Mouse (Mus musculus): ENCODE measurements at regions not wholly inside any gene's neighbourhood (a gene's known extent, or its start where the extent isn't known, plus 50 kb on each side); places are given as distances from the start of the nearest gene placed in this dataset.

DNA sequence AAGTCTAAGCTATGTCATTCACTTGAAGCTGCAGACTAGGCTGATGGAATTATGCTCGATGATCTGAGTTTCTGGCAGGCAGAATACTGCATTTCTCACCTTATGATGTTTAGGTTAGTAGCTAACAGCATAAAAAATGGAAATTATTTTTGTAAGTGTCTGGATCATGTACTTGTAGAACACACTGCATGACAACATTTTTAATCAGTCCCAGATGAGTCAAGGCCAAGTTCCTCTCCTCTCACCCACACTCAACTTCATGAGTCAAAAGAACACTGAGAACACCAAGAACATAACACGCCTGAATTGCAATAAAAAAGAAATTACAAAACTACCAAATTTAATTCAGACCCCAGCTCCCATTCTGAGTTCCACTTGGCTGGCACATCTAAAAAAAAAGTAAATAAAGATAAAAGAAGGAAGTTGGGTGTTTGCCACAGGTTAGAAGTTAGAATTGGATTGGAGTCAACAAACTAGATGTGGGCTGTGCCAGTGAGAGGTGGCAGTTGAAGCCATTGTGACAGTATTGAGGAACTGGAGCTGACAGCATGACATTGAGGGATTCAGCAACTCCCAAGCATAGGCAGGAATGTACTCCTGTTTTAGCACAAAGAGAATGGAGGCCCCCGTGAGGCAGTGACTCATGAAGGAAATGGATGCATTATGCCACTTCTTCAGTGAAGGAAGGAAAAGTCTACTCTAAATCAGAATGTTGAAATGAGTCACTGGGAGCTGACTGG is 222.8 kb upstream of the 4931408C20Rik start:
- ATAC-seq (ENCODE audit: low TSS enrichment): peak; percentile 99

DNA sequence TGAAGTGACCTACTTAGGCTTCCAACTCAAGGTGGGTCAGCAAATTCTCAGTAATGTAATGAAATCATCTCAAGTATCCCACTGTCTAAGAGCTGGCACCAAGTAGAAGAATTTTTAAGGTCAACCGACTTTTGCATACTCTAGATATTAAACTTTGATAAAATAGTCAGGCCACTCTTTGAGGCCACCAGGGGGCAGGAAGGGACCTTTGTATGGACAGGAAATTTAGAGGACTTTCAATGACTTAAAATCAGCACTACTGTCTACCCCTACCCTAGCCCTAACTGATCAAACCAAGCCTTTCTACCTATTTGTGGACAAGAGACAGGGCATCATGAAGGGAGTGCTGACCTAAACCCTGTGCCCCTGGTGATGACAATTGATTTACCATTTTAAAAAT is 215.0 kb upstream of the 4931408C20Rik start:
- ATAC-seq (ENCODE audit: low TSS enrichment): no peak

DNA sequence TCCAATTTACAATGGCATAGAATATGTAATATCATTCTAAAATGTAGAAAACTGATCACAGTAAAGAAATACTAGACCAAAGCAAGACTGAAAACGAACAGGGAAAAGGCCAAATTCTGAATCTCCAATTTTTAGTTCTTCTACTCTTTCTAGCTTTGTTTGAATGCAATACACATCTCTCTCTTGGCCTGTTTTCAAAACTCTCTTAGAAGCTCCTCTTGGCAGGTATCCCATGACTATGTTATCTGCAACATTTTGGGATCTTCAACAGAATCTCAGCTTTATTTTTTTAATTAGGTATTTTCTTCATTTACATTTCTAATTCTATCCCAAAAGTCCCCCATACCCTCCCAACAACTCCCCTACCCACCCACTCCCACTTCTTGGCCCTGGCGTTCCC is 170.2 kb upstream of the 4931408C20Rik start:
- ATAC-seq (ENCODE audit: low TSS enrichment): peak; percentile 73

DNA sequence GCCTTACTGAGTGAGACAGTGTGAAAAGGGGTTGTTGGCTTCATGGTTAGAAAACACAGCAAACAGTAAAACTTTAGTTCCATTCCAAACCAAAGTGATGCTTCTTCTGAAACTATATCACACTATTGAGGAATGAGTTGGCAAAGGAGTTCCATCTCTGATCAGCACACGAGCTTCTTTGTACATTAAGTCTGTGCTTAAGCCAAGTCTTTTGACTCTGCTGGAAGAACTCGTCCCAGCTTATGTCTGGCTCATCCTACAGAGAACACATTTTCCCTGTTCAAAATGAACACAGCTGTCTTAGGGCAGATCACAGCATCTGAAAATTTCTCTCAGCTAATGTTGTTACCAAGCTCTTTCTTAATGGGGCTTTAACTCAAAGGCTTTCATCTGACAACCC is 166.5 kb upstream of the 4931408C20Rik start:
- ATAC-seq (ENCODE audit: low TSS enrichment): peak; percentile 82

DNA sequence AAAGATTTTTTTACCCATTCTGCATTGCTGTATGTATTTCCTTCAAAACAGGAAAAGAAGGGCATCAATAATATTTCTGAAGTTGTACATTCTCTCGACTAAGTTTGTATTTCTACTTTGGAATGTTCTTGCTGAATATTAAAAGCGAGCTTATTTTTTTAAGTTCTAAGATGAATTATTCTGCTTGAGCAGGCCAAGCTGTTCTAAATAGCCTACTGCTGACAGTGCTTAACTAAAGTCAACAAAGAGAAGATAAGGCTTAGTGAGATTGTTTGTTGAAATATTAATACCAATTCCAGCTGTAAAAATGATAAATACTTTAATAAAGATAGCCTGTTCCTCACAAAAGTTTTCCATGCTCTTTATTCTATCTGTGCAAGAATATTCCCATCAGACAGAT is 122.0 kb upstream of the 4931408C20Rik start:
- ATAC-seq (ENCODE audit: low TSS enrichment): no peak

DNA sequence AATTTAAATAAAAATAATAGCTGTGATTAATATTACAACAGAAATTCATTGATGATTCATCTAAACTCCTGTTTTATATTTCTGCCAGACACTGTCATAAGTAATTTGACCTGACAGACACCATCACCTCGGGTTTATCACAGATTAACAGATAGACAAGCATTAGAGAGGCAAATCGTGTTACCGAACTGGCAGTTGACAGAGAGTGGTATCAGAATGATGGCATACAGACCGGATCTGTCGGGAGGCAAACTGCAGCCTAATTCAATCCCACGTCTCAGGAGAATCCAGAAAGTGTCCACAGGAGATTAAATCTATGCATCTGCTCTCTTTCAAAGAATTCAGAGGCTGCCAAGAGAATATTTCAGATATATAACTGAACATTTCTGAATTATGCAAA is 77.8 kb upstream of the 4931408C20Rik start:
- ATAC-seq (ENCODE audit: low TSS enrichment): no peak
